Mouse (Mus musculus): ENCODE measurements around the gene Ceacam20.
"Not testable (repeated sequence)": the region's sequence is repeated elsewhere in the genome, so short reads cannot be mapped to it uniquely, and the experiment has no call there.

The Ceacam20 gene

GRCm38 (mm10) chr7:19949996-19950395, 15.2 kb upstream of the Ceacam20 start:
- DNase-seq (ENCODE audit: low spot score): no peak

GRCm38 (mm10) chr7:19950589-19950988, 14.6 kb upstream of the Ceacam20 start, which contains the start of gene Igsf23:
Gene Igsf23, minus strand, starts transcription at chr7:19950756.
- no peak for DNase-seq (ENCODE audit: low spot score)

- DNase-seq (ENCODE audit: low spot score): no peak
Measured at GRCm38 (mm10) chr7:19952320-19952986, 12.8 kb upstream of the Ceacam20 start.

- DNase-seq (ENCODE audit: low spot score): no peak
Measured at GRCm38 (mm10) chr7:19953054-19953453, 12.2 kb upstream of the Ceacam20 start.

- no peak for DNase-seq (ENCODE audit: low spot score)
Measured at GRCm38 (mm10) chr7:19955861-19956260, 9.4 kb upstream of the Ceacam20 start.

- DNase-seq (ENCODE audit: low spot score): peak; percentile 86
Measured at GRCm38 (mm10) chr7:19956341-19956781, 8.9 kb upstream of the Ceacam20 start.

- no peak for DNase-seq (ENCODE audit: low spot score)
Measured at GRCm38 (mm10) chr7:19962423-19962822, 2.8 kb upstream of the Ceacam20 start.

GRCm38 (mm10) chr7:19969106-19969505, 3.9 kb downstream of the Ceacam20 start:
- DNase-seq (ENCODE audit: low spot score): no peak

- no peak for DNase-seq (ENCODE audit: low spot score)
Measured at GRCm38 (mm10) chr7:19969541-19970090, 4.4 kb downstream of the Ceacam20 start.

- DNase-seq (ENCODE audit: low spot score): no peak
Measured at GRCm38 (mm10) chr7:19970196-19970595, 5.0 kb downstream of the Ceacam20 start.

GRCm38 (mm10) chr7:19971516-19971915, 6.3 kb downstream of the Ceacam20 start:
- DNase-seq (ENCODE audit: low spot score): no peak

- not testable (repeated sequence) for DNase-seq (ENCODE audit: low spot score)
Measured at GRCm38 (mm10) chr7:19991165-19991564, 26.0 kb downstream of the Ceacam20 start, which contains the start of gene Nlrp9b. Gene Nlrp9b, plus strand, starts transcription at chr7:19991465.

GRCm38 (mm10) chr7:19996721-19997120, 31.5 kb downstream of the Ceacam20 start:
- not testable (repeated sequence) for DNase-seq (ENCODE audit: low spot score)

- no peak for DNase-seq (ENCODE audit: low spot score)
Measured at GRCm38 (mm10) chr7:20009987-20010386, 44.8 kb downstream of the Ceacam20 start.
